Mouse (Mus musculus) lung, postnatal 0 days (tissue): ENCODE results near the gene Timm44. TPM values are rescaled to one million over a fixed set of nuclear protein-coding genes. Genes with fewer than 3 reads are reported as not detected.

Experiments
- ATAC-seq: fragments of 200-750 bp; cut with Nextera tagmentation; 2 replicates; pipeline ENCODE4 v1.8.0; 2017; ENCODE audit warnings: moderate library complexity
- DNase-seq: peaks from one replicate; pipeline ENCODE4 v3.0.0-alpha.2; 2016; ENCODE audit warnings: low spot score
- H3K27ac ChIP-seq: fragments of 300-500 bp; sonication (generic); 2 replicates; pipeline ENCODE4 v1.5.1; 2014; ENCODE audit warnings: antibody characterized with exemption, mild to moderate bottlenecking, low read length, mixed read lengths
- H3K27me3 ChIP-seq: fragments of 300-500 bp; sonication (generic); replicated peaks from 2 replicates; pipeline ENCODE4 v1.6.1; 2014; ENCODE audit warnings: low read length, mixed read lengths; ENCODE audit not compliant: insufficient read depth
- H3K36me3 ChIP-seq: fragments of 300-500 bp; sonication (generic); 2 replicates; pipeline ENCODE4 v1.6.1; 2014; ENCODE audit warnings: low read length, mixed read lengths; ENCODE audit not compliant: insufficient read depth
- H3K4me1 ChIP-seq: fragments of 300-500 bp; sonication (generic); 2 replicates; pipeline ENCODE4 v1.6.1; 2014; ENCODE audit warnings: antibody characterized with exemption, low read depth, low read length, mixed read lengths; ENCODE audit not compliant: insufficient read depth
- H3K4me2 ChIP-seq: fragments of 300-500 bp; sonication (generic); replicated peaks from 2 replicates; pipeline ENCODE4 v1.6.1; 2014; ENCODE audit warnings: low read depth, mild to moderate bottlenecking, low read length, moderate library complexity, mixed read lengths
- H3K4me3 ChIP-seq: fragments of 300-500 bp; sonication (generic); 2 replicates; pipeline ENCODE4 v1.5.1; 2014; ENCODE audit warnings: low read depth, low read length
- H3K9ac ChIP-seq: fragments of 300-500 bp; sonication (generic); replicated peaks from 2 replicates; pipeline ENCODE4 v1.6.1; 2014; ENCODE audit warnings: low read depth, mild to moderate bottlenecking
- H3K9me3 ChIP-seq: fragments of 300-500 bp; sonication (generic); 2 replicates; pipeline ENCODE4 v1.6.1; 2016; ENCODE audit warnings: low read length, mixed read lengths
- CTCF ChIP-seq: IDR thresholded peaks from 2 replicates; pipeline ENCODE4 v1.5.1; 2016; ENCODE audit warnings: antibody characterized with exemption, mild to moderate bottlenecking
- EP300 ChIP-seq: IDR thresholded peaks from 2 replicates; pipeline ENCODE4 v1.6.1; 2016; ENCODE audit warnings: antibody characterized with exemption, mild to moderate bottlenecking, control low read depth
- WGBS: fragments of 180-500 bp; shearing (Covaris S2); extraction: QIAGEN DNeasy Blood & Tissue Kit; methylation state at CpG from one replicate; pipeline ENCODE4 v1.1.7; 2014; 5-methylcytosine and 5-hydroxymethylcytosine counted together
- polyA plus RNA-seq: library from polyadenylated mRNA; unstranded; fragments of >200 nt; fragmentation: Nextera tagmentation; extraction: Ambion mirVana; gene quantifications from 2 replicates; pipeline ENCODE4 v1.2.1, GENCODE M21; 2015

Gene Timm44
- polyA plus RNA-seq, 1 experiment from 2014 or later, result 36.1 TPM

DNA sequence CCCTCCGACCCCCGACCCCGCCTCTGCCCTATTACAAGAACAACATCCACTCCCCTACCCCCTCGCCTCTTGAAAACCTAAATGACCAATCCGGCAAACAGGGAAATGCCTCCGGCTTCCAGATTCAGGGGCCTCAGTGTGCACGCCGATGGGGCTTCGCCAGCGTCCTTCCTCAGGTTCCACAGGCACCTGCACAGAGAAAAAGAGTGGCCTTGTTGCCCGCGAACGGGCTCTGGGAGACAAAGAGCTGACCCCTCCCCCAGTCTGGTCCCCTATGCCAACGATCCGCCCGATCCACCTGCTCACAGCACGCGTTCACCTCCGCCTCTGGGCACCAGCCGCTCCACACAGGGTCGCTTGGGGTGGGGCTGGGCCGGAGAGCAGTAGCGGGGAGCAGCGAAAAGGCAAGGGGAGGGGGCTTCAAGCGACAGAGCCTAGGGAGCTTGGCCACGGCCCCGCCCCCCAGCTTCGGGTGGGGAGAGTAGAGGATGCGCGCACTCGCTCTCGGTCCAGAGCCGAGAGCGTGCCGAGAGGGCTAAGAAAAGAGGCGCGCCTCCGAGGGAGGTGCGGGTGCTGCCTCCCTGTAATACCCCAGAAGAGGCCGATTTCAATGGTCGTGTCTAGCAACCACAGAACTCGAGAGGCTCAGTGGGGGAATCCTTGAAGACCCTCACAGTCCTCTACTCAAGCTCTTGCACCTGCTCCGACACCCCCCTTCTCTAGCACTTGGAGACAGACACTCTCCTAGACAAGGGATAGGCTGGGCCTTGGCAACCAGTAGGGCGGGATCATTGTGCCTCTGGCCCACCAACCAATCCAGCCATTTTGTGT is 58.7 kb downstream of the Timm44 start, which contains the start of gene Prr36:
Gene Prr36, minus strand, starts transcription at position 669 of the 831 bp plus-strand sequence.
- WGBS, result 1% methylated on average over 43 of the region's 44 CpGs
- Histone ChIP-seq H3K4me1 (peaks cover 12% of the 10 kb centered on the region; the same call in 1 of the 2 replicates), H3K36me3 (no peaks in the 10 kb centered on the region), H3K9ac (no peak within 1 kb of the TSS), H3K4me2 (peak within 1 kb of the TSS; percentile 64), H3K27me3 (0 out of 2 replicates have a peak, but pooled peaks cover 4% of the 10 kb centered on the region), H3K4me3 (peak within 1 kb of the TSS; percentile 36), H3K27ac (no peak within 1 kb of the TSS), H3K9me3 (no peaks in the 10 kb centered on the region)
- DNase-seq (peak; percentile 62), ATAC-seq (no peak)
- TF ChIP-seq CTCF (no peak), EP300 (no peak)

DNA sequence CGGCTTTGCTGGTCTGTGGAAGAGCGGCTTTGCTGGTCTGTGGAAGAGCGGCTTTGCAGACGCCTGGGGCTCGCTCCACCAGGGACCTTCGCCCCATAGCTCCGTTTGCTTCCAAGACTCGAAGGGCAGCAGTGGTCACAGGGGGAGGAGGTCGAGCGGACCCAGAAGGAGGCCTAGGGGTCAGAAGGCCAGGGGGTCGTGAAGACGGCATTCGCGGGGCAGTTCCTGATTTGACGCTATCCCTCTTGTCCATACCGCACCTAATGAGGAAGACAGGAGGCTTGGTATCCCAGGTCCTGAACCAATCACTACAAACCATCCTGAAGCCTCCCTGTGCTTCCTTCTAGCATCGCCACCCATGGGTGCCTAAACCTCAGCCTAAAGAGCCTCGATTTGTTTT is 59.4 kb downstream of the Timm44 start:
- Histone ChIP-seq H3K27me3 (0 out of 2 replicates have a peak, but pooled peaks cover 4% of the 10 kb centered on the region), H3K4me2 (peak overlapping the region; percentile 64), H3K27ac (no peak overlapping the region), H3K36me3 (no peaks in the 10 kb centered on the region), H3K4me3 (no peak overlapping the region), H3K9me3 (no peaks in the 10 kb centered on the region), H3K9ac (no peak overlapping the region), H3K4me1 (peaks cover 12% of the 10 kb centered on the region; the same call in 1 of the 2 replicates)
- 6% methylated on average over 16 of the region's 18 CpGs for WGBS
- no peak for TF ChIP-seq EP300
- no peak for TF ChIP-seq CTCF
- no peak for ATAC-seq
- DNase-seq, result no peak

DNA sequence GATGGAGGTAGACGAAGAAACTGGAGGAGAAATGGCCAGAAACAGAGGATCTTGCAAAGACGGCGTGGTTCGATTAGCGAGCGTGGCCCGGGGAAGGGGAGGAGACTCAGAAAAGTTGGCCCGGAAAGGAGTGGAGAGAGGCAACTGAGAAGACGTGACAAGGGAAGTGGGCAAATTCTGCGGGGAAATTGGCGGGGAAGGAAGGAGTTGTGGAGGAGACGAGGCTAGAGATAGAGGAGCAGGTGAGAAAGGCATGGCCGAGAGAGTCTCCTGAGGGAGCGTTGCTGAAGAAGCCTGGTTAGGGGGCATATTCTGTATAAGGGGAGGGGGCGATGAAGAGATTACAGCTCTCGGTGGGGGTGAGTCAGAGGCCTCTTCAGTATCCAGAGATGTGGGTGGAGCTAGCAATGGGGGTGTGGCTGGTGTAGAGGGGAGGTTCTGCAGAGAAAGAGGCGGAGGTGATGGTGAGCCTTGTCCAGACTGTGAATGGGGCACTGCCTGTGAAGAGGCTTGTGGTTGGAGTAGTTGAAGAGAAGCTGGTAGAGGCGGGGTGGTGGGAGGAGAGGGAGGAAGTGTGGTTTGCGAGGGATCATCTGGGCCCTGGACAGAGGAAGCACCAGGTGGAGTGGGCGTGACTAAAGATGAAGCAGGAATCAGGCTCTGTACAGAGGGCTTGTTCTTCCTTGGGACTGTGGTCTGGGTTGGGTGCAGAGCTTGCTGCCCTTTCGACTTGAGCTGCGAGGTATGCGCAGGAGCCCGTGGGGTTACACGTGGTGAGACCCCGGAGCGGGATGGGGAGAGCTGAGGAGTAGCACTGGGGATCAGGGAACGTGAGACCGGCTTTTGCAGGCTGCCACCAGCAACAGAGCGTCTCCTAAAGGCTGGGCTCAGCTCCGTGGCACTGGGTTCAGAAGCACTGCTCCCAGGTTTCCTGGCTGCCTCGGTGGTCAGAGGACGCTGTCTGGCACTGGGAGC is 61.4 kb downstream of the Timm44 start:
- Histone ChIP-seq H3K4me3 (peak overlapping the region; percentile 38), H3K9ac (no peak overlapping the region), H3K27ac (peak overlapping the region; percentile 52), H3K4me2 (peak overlapping the region; percentile 83), H3K9me3 (no peaks in the 10 kb centered on the region), H3K4me1 (peaks cover 12% of the 10 kb centered on the region; the same call in 1 of the 2 replicates), H3K27me3 (0 out of 2 replicates have a peak, but pooled peaks cover 4% of the 10 kb centered on the region), H3K36me3 (no peaks in the 10 kb centered on the region)
- 5% methylated on average over 33 of the region's 33 CpGs for WGBS
- ATAC-seq, result peak; percentile 87
- DNase-seq, result peak; percentile 95
- TF ChIP-seq EP300 (no peak), CTCF (no peak)

DNA sequence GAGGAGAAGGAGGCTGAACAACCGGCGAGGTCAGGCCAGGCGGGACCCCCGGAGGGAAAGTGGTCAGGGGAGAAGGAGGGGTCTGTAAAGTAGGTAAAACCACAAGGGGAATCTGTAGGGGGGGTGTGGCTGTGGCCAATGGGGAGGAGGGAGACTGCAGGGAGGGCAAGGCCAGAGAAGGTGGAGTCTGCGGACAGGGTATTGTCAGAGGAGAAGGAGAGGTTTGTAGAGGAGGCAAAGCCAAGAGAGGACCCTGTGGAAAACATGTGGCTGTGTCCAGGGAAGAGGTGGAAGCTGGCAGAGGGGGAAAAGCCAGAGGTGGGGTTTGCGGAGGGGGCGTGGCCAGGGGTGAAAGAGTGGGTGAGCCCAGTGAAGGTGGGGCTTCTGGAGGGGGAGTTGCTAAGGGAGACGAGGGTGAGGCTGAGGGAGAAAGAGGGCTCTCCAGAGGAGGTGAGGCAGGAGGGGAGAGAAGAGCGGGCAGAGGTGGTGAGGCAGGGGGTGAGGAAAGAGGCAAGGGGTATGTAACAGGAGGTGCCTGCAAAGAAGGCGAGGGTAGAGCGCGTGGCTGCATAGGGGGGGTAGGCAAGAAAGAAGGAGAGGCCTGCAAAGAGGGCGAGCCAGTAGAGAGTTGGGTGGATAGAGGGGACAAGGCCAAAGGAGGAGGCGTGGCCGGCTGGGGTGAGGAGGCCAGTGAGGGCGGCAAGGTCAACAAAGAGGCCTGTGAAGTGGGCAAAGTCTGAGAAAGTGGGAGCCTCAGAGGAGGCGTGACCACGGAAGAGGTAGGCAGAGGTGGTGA is 62.3 kb downstream of the Timm44 start:
- H3K36me3 ChIP-seq, result no peaks in the 10 kb centered on the region
- peak overlapping the region; percentile 83 for H3K4me2 ChIP-seq
- WGBS, result 2% methylated on average over 17 of the region's 18 CpGs
- H3K27me3 ChIP-seq, result 0 out of 2 replicates have a peak, but pooled peaks cover 4% of the 10 kb centered on the region
- H3K4me3 ChIP-seq, result peak overlapping the region; percentile 38
- H3K9me3 ChIP-seq, result no peaks in the 10 kb centered on the region
- peak overlapping the region; percentile 23; the same call in 1 of the 2 replicates for H3K9ac ChIP-seq
- ATAC-seq (peak; percentile 74), DNase-seq (peak; percentile 89)
- no peak for TF ChIP-seq EP300
- TF ChIP-seq CTCF, result no peak
- H3K27ac ChIP-seq, result peak overlapping the region; percentile 54
- H3K4me1 ChIP-seq, result peaks cover 12% of the 10 kb centered on the region; the same call in 1 of the 2 replicates

DNA sequence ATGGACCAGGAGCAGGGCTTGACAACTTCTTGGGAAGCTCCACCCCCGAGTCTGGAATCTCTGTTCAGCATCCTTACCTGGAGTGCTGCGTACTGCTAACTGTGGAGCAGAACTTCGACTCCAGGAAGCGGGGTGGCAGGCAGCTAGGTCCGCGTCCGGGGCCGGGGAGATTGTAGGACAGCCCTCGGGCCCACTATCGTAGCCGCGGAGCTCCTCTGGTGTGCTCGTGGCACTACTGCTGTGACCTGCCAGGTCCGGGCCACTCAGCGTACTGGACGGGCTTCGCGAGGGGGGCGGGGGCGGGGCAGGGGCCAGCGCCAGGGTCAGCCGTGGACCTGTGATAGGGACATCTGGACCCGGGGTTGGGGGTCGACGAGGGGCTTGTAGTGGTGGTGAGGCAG is 62.9 kb downstream of the Timm44 start:
- peak; percentile 16 for ATAC-seq

More for the DNA sequence above, 62.9 kb downstream of the Timm44 start:
- Histone ChIP-seq H3K4me2 (peak overlapping the region; percentile 83), H3K36me3 (no peaks in the 10 kb centered on the region), H3K27me3 (0 out of 2 replicates have a peak, but pooled peaks cover 4% of the 10 kb centered on the region), H3K4me3 (peak overlapping the region; percentile 38), H3K9me3 (no peaks in the 10 kb centered on the region), H3K27ac (peak overlapping the region; percentile 54; the same call in 1 of the 2 replicates), H3K9ac (peak overlapping the region; percentile 23; the same call in 1 of the 2 replicates), H3K4me1 (peaks cover 12% of the 10 kb centered on the region; the same call in 1 of the 2 replicates)
- TF ChIP-seq CTCF, result no peak
- peak; percentile 60 for DNase-seq
- WGBS, result under 1% methylated on average over 20 of the region's 25 CpGs
